Mouse (Mus musculus) lung, embryonic 14.5 days (tissue): ENCODE results near the gene Chordc1. TPM values are rescaled to one million over a fixed set of nuclear protein-coding genes. Genes with fewer than 3 reads are reported as not detected.
A peak's percentile ranks its signal among the peaks of the same experiment; 100 is the strongest.
"Not testable (repeated sequence)": the region's sequence is repeated elsewhere in the genome, so short reads cannot be mapped to it uniquely, and the experiment has no call there.

ENCODE experiments used
- ATAC-seq: fragments of 200-750 bp; cut with Nextera tagmentation; 2 replicates; pipeline ENCODE4 v1.8.0; 2017; ENCODE audit warnings: mild to moderate bottlenecking, moderate TSS enrichment, moderate library complexity; ENCODE audit not compliant: insufficient read depth
- DNase-seq: peaks from one replicate; pipeline ENCODE4 v3.0.0-alpha.2; 2015
- H3K27ac ChIP-seq: fragments of 300-500 bp; sonication (generic); 2 replicates; pipeline ENCODE4 v1.5.1; 2014; ENCODE audit warnings: low read depth, mild to moderate bottlenecking, moderate library complexity
- H3K27me3 ChIP-seq: fragments of 300-500 bp; sonication (generic); 2 replicates; pipeline ENCODE4 v1.6.1; 2014; ENCODE audit warnings: low read length, control low read depth; ENCODE audit not compliant: insufficient read depth
- H3K36me3 ChIP-seq: fragments of 300-500 bp; sonication (generic); 2 replicates; pipeline ENCODE4 v1.6.1; 2014; ENCODE audit warnings: control low read depth; ENCODE audit not compliant: insufficient read depth
- H3K4me1 ChIP-seq: fragments of 300-500 bp; sonication (generic); 2 replicates; pipeline ENCODE4 v1.6.1; 2014; ENCODE audit warnings: antibody characterized with exemption, control low read depth; ENCODE audit not compliant: insufficient read depth
- H3K4me2 ChIP-seq: fragments of 300-500 bp; sonication (generic); 2 replicates; pipeline ENCODE4 v1.6.1; 2014; ENCODE audit warnings: mild to moderate bottlenecking
- H3K4me3 ChIP-seq: fragments of 300-500 bp; sonication (generic); 2 replicates; pipeline ENCODE4 v1.5.1; 2014; ENCODE audit warnings: low read depth, low read length
- H3K9ac ChIP-seq: fragments of 300-500 bp; sonication (generic); 2 replicates; pipeline ENCODE4 v1.6.1; 2014
- H3K9me3 ChIP-seq: fragments of 300-500 bp; sonication (generic); 2 replicates; pipeline ENCODE4 v1.6.1; 2016; ENCODE audit warnings: low read depth, low read length, control low read depth
- CTCF ChIP-seq: IDR thresholded peaks from 2 replicates; pipeline ENCODE4 v1.5.1; 2016; ENCODE audit warnings: antibody characterized with exemption, low read depth
- WGBS: fragments of 180-500 bp; shearing (Covaris S2); extraction: QIAGEN DNeasy Blood & Tissue Kit; methylation state at CpG from one replicate; pipeline ENCODE4 v1.1.7; 2014; 5-methylcytosine and 5-hydroxymethylcytosine counted together
- polyA plus RNA-seq: library from polyadenylated mRNA; unstranded; fragments of >200 nt; fragmentation: Nextera tagmentation; extraction: Ambion mirVana; gene quantifications from 2 replicates; pipeline ENCODE4 v1.2.1, GENCODE M21; 2014

Chordc1 gene
- polyA plus RNA-seq: 109 and 113 TPM in 2 replicates

DNA sequence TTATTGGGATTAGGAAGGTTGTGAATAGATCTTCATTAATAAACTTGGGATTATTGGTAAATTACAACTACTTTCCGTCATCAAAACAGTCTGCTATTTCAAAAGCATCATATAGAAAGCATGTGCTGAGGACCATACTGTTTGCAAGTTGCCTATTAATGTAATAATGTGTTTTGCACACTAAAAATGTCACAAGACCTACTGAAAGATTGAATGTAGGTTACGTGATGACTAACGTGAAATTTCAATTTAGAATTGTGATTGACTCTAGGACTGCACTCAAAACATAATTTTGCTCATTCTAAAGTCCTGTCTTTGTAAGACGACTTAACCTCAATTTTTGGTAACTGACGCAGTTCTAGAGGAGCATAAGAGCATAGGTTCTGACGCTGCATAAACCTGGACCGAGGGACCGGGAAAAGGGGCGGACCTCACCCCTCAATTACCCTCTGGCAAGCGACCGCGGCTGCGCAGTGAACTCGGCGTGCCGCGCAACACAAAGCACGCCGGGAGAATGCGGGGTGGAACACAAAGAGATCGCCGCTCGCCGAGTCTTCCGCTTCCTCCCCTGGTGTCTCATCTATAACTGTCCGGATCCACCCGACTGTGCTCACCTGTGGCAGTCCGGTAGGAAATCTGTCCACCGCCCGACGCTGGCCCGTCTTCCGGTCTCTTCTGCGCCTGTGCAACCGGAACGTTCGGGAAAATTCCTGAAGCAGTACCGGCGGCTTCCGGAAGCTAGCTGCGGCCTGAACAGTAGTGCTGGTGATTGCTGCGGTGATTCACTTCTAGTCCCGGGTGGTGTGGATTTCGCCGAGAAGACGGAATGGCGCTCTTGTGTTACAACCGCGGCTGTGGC is at the start of gene Chordc1:
TSS of gene Chordc1 (plus strand) at position 555 of the 859 bp plus-strand sequence.
- H3K9me3 ChIP-seq: no peaks in the 10 kb centered on the region
- peak within 1 kb of the TSS; percentile 76 for H3K4me2 ChIP-seq
- DNase-seq (peak; percentile 98), ATAC-seq (peak; percentile 100)
- H3K36me3 ChIP-seq: 0 out of 2 replicates have a peak, but pooled peaks cover 4% of the 10 kb centered on the region
- H3K27me3 ChIP-seq: no peaks in the 10 kb centered on the region
- H3K4me1 ChIP-seq: peaks cover 6% of the 10 kb centered on the region; the same call in 1 of the 2 replicates
- 4% methylated on average over 49 of the region's 49 CpGs for WGBS
- peak within 1 kb of the TSS; percentile 66 for H3K27ac ChIP-seq
- peak within 1 kb of the TSS; percentile 82 for H3K9ac ChIP-seq
- peak within 1 kb of the TSS; percentile 69 for H3K4me3 ChIP-seq
- peak; percentile 59 for TF ChIP-seq CTCF

DNA sequence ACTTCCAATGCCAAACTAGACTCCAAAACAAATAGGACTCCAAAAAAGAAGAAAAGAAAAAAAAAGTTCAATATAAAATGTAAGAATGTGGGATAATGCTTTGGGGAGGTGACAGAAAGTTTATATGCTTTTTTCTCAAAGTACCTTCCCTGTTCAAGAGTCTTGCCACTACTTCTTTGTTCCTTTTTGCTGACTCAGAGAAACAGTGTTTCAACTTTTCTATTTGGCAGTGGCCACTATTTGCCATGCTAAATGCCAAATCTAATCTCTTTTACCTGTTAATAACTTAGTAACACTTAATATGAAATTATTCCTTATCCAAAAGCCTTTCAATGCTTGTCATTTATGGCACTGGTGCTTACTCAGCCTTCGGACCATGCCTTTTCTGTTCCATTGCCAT is 16.0 kb upstream of the Chordc1 start:
- Histone ChIP-seq H3K27me3 (no peaks in the 10 kb centered on the region), H3K4me3 (no peak overlapping the region), H3K9ac (no peak overlapping the region), H3K4me1 (no peaks in the 10 kb centered on the region), H3K36me3 (no peaks in the 10 kb centered on the region), H3K4me2 (no peak overlapping the region), H3K9me3 (no peaks in the 10 kb centered on the region), H3K27ac (no peak overlapping the region)
- 86% methylated on average over 1 of the region's 1 CpGs for WGBS
- DNase-seq (no peak), ATAC-seq (no peak)
- no peak for TF ChIP-seq CTCF

DNA sequence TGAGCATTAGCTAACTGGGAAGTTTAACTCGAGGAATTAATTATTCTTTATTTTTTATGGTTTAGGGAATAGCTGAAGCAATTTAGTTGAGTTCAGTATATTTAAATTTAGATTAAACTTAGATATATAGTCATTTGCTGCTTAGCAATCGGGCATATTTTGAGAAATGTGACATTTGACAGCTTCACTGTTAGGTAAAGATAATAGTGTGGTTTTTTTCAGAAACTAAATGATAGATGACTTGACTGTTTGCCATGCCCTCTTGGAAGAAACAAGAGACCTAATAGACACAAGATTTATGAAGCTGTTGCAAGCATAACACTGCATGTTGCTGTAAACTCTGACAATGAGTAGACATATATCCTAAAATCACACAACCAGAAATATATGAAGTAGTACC is 15.1 kb upstream of the Chordc1 start:
- Histone ChIP-seq H3K4me2 (no peak overlapping the region), H3K27me3 (no peaks in the 10 kb centered on the region), H3K9me3 (no peaks in the 10 kb centered on the region), H3K36me3 (no peaks in the 10 kb centered on the region), H3K4me1 (no peaks in the 10 kb centered on the region), H3K4me3 (no peak overlapping the region), H3K27ac (no peak overlapping the region), H3K9ac (no peak overlapping the region)
- no peak for ATAC-seq
- 33% methylated on average over 2 of the region's 2 CpGs for WGBS
- no peak for TF ChIP-seq CTCF
- no peak for DNase-seq

DNA sequence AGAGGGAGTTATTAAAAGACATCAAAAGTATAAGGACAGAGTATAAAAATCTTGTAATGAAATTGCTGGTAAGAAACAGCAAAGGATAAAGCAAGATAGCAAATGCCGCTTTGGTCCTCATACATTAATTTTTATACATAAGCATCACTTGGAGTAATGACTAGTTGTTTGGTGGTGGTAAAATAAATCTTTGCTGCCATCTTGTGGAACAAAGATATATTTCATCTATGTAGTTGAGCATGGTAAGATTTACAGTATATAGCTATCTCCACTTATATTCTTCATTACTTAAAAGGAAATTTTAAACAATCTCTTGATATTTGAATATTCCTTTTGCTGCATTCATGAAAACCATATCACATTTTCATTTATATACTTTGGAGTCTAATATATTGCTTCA is 14.4 kb upstream of the Chordc1 start:
- Histone ChIP-seq H3K27me3 (no peaks in the 10 kb centered on the region), H3K4me3 (no peak overlapping the region), H3K9me3 (no peaks in the 10 kb centered on the region), H3K9ac (no peak overlapping the region), H3K27ac (no peak overlapping the region), H3K36me3 (no peaks in the 10 kb centered on the region), H3K4me2 (no peak overlapping the region), H3K4me1 (no peaks in the 10 kb centered on the region)
- peak; percentile 46 for TF ChIP-seq CTCF
- WGBS: 34% methylated on average over 1 of the region's 1 CpGs
- ATAC-seq (no peak), DNase-seq (peak; percentile 75)

DNA sequence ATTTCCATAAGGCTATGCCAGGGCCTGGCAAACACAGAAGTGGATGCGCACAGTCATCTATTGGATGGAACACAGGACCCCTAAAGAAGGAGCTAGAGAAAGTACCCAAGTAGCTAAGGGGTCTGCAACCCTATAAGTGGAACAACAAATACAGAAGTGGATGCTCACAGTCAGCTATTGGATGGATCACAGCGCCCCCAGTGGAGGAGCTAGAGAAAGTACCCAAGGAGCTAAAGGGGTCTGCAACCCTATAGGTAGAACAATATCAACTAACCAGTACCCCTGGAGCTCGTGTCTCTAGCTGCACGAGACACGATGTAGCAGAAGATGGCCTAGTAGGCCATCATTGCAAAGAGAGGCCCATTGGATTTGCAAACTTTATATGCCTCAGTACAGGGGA is 13.2 kb upstream of the Chordc1 start:
- TF ChIP-seq CTCF: peak; percentile 40
- H3K9ac ChIP-seq, H3K36me3 ChIP-seq, H3K27me3 ChIP-seq, H3K9me3 ChIP-seq, DNase-seq, H3K27ac ChIP-seq, H3K4me1 ChIP-seq, H3K4me2 ChIP-seq, ATAC-seq, H3K4me3 ChIP-seq: not testable (repeated sequence)
- 40% methylated on average over 5 of the region's 5 CpGs for WGBS

DNA sequence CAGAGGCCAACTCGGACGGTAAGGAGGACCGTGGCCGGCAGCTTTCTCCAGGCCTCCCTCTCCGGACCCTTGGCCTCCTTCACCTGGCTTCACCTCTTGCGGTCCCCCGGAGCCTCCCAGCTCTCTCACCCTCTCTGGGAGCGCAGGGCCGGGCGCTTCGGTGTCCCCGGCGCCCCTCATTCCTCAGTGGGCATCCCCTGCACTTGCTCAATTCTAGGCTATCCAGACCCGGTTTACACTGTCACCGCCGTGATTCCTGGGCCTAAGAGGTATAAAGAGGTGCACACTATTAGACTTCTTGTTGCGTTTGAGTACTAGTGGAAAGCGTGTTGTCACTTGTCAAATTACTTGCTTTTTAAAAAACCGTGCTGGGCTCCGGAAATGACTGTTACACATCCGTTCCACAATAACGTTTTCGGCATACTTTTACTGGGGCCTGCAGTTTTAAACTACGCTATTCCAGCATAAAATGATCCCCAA is 558 bp downstream of the Chordc1 start:
- H3K27me3 ChIP-seq: no peaks in the 10 kb centered on the region
- H3K4me3 ChIP-seq: peak overlapping the region; percentile 69
- no peak; the same call in 1 of the 2 replicates for TF ChIP-seq CTCF
- no peaks in the 10 kb centered on the region for H3K9me3 ChIP-seq
- 0 out of 2 replicates have a peak, but pooled peaks cover 7% of the 10 kb centered on the region for H3K36me3 ChIP-seq
- peaks cover 6% of the 10 kb centered on the region; the same call in 1 of the 2 replicates for H3K4me1 ChIP-seq
- ATAC-seq (peak; percentile 63), DNase-seq (peak; percentile 27)
- H3K9ac ChIP-seq: peak overlapping the region; percentile 82
- under 1% methylated on average over 24 of the region's 24 CpGs for WGBS
- peak overlapping the region; percentile 66 for H3K27ac ChIP-seq
- peak overlapping the region; percentile 76 for H3K4me2 ChIP-seq

DNA sequence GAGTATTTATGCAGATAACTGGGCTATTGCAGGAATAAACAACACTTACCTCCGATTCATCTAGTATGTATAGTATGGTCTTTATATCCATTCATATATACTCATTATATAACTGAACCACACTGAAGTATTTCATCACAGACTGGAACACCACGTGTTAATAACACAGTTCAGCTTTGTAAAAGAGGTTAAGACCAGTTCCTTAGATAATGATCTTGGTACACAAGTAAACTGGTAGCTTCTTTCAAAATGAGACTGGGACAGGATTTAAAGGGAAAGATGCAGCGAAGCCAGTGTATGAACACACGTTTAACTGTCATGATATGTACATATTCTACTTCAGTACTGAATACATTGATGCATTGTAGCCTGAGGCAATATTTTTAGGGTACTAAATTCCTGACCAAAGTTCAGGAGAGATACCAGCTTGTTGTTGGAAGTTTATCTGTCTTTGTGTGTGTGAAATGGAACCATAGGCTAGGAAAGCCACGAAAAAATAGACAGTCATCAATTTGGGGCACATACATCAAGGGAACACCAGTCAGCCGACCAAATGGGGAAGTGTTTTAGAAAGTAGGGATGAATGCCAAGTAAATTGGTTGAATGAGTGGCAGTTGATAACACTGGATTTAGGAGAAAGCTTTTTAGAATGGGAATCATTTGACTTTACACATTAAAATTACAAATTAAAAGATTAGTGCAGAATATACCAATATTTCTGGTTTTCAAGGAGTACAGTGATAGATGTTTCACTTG is 1.3 kb downstream of the Chordc1 start:
- H3K4me3 ChIP-seq: peak overlapping the region; percentile 69
- peak overlapping the region; percentile 76 for H3K4me2 ChIP-seq
- no peaks in the 10 kb centered on the region for H3K9me3 ChIP-seq
- 0 out of 2 replicates have a peak, but pooled peaks cover 12% of the 10 kb centered on the region for H3K36me3 ChIP-seq
- no peak overlapping the region for H3K27ac ChIP-seq
- peak overlapping the region; percentile 82 for H3K9ac ChIP-seq
- TF ChIP-seq CTCF: no peak
- peaks cover 6% of the 10 kb centered on the region; the same call in 1 of the 2 replicates for H3K4me1 ChIP-seq
- DNase-seq (peak; percentile 3), ATAC-seq (no peak)
- H3K27me3 ChIP-seq: no peaks in the 10 kb centered on the region
- 23% methylated on average over 6 of the region's 6 CpGs for WGBS
